Mouse (Mus musculus): ENCODE data around the gene Tex50. TPM values are rescaled to one million over a fixed set of nuclear protein-coding genes. Genes with fewer than 3 reads are reported as not detected.

Gene Tex50
- not detected for polyA plus RNA-seq (2012; fragmentation: generic; extraction: Trizol)

GRCm38 (mm10) chr1:161159214-161159613, at the start of gene Tex50:
Gene Tex50, minus strand, starts transcription at chr1:161159314.

GRCm38 (mm10) chr1:161142531-161143159, 16.5 kb downstream of the Tex50 start, which contains the start of gene Ankrd45:
Gene Ankrd45, plus strand, starts transcription at chr1:161142691.

GRCm38 (mm10) chr1:161130726-161131664, 28.1 kb downstream of the Tex50 start, which contains the start of gene Klhl20:
Gene Klhl20, minus strand, starts transcription at chr1:161131511.

Other genes with a start within 250 kb of the Tex50 start
- gene Serpinc1, start 180.7 kb downstream of the Tex50 start, polyA plus RNA-seq (2012; fragmentation: generic; extraction: Trizol) = under 1 TPM; 0.05 to 0.84 TPM
- 1 to 10 TPM in 1 of 2 experiments, under 1 TPM in 1; 0.07 to 1.2 TPM for gene Zbtb37, start 124.5 kb downstream of the Tex50 start, polyA plus RNA-seq (2012; fragmentation: generic; extraction: Trizol)
- gene Dars2, start 88.7 kb downstream of the Tex50 start, polyA plus RNA-seq (2012; fragmentation: generic; extraction: Trizol) = 10 to 100 TPM in 1 of 2 experiments, 1 to 10 TPM in 1; 9.2 to 21.1 TPM
- 1 to 10 TPM in 1 of 2 experiments, under 1 TPM in 1; 0.94 to 7.6 TPM for gene Cenpl, start 88.6 kb downstream of the Tex50 start, polyA plus RNA-seq (2012; fragmentation: generic; extraction: Trizol)
- gene Klhl20, start 27.8 kb downstream of the Tex50 start, polyA plus RNA-seq (2012; fragmentation: generic; extraction: Trizol) = 1 to 10 TPM in 1 of 2 experiments, under 1 TPM in 1; 0.78 to 4.4 TPM
- not detected for gene Ankrd45, start 16.6 kb downstream of the Tex50 start, polyA plus RNA-seq (2012; fragmentation: generic; extraction: Trizol)
- 100 to 1,000 TPM; 113 to 252 TPM for gene Prdx6, start 91.9 kb upstream of the Tex50 start, polyA plus RNA-seq (2012; fragmentation: generic; extraction: Trizol)
- not detected for gene Tnfsf4, start 236.1 kb upstream of the Tex50 start, polyA plus RNA-seq (2012; fragmentation: generic; extraction: Trizol)

All from C3H10T1/2 (cell line).